Mouse (Mus musculus) intestine, postnatal 0 days (tissue): Measurements from ENCODE around the gene Comt. TPM values are rescaled to one million over a fixed set of nuclear protein-coding genes. Genes with fewer than 3 reads are reported as not detected.

Experiments used
- ATAC-seq: fragments of 200-750 bp; cut with Nextera tagmentation; 2 replicates; pipeline ENCODE4 v1.8.0; 2017; ENCODE audit warnings: mild to moderate bottlenecking, moderate TSS enrichment, moderate library complexity
- H3K27ac ChIP-seq: fragments of 300-500 bp; sonication (generic); 2 replicates; pipeline ENCODE4 v1.5.1; 2014; ENCODE audit warnings: mild to moderate bottlenecking, low read depth, low read length, moderate library complexity
- H3K27me3 ChIP-seq: fragments of 300-500 bp; sonication (generic); replicated peaks from 2 replicates; pipeline ENCODE4 v1.6.1; 2014; ENCODE audit warnings: low read length, mixed read lengths; ENCODE audit not compliant: control insufficient read depth, insufficient read depth
- H3K36me3 ChIP-seq: fragments of 300-500 bp; sonication (generic); 2 replicates; pipeline ENCODE4 v1.6.1; 2014; ENCODE audit warnings: mild to moderate bottlenecking, moderate library complexity; ENCODE audit not compliant: control insufficient read depth, insufficient read depth
- H3K4me1 ChIP-seq: fragments of 300-500 bp; sonication (generic); replicated peaks from 2 replicates; pipeline ENCODE4 v1.6.1; 2014; ENCODE audit warnings: antibody characterized with exemption, low read length, mixed read lengths; ENCODE audit not compliant: control insufficient read depth, insufficient read depth
- H3K4me2 ChIP-seq: fragments of 300-500 bp; sonication (generic); replicated peaks from 2 replicates; pipeline ENCODE4 v1.6.1; 2014; ENCODE audit warnings: low read depth, mild to moderate bottlenecking, moderate library complexity
- H3K4me3 ChIP-seq: fragments of 300-500 bp; sonication (generic); 2 replicates; pipeline ENCODE4 v1.5.1; 2014; ENCODE audit warnings: low read depth, low read length
- H3K9ac ChIP-seq: fragments of 300-500 bp; sonication (generic); 2 replicates; pipeline ENCODE4 v1.6.1; 2014; ENCODE audit warnings: mild to moderate bottlenecking, low read depth, low read length
- H3K9me3 ChIP-seq: fragments of 300-500 bp; sonication (generic); 2 replicates; pipeline ENCODE4 v1.6.1; 2016; ENCODE audit warnings: mixed run types; ENCODE audit not compliant: control insufficient read depth
- CTCF ChIP-seq: sonication (generic); IDR thresholded peaks from 2 replicates; pipeline ENCODE4 v1.5.1; 2016; ENCODE audit warnings: low read depth, mild to moderate bottlenecking, control low read depth, antibody characterized with exemption, moderate library complexity
- WGBS: fragments of 180-500 bp; shearing (Covaris S2); extraction: QIAGEN DNeasy Blood & Tissue Kit; methylation state at CpG from one replicate; pipeline ENCODE4 v1.1.7; 2014; 5-methylcytosine and 5-hydroxymethylcytosine counted together
- polyA plus RNA-seq: library from polyadenylated mRNA; unstranded; fragments of >200 nt; fragmentation: Nextera tagmentation; extraction: Ambion mirVana; gene quantifications from 2 replicates; pipeline ENCODE4 v1.2.1, GENCODE M21; 2015

The Comt gene
- polyA plus RNA-seq, 1 experiment from 2014 or later, result 103 TPM

DNA sequence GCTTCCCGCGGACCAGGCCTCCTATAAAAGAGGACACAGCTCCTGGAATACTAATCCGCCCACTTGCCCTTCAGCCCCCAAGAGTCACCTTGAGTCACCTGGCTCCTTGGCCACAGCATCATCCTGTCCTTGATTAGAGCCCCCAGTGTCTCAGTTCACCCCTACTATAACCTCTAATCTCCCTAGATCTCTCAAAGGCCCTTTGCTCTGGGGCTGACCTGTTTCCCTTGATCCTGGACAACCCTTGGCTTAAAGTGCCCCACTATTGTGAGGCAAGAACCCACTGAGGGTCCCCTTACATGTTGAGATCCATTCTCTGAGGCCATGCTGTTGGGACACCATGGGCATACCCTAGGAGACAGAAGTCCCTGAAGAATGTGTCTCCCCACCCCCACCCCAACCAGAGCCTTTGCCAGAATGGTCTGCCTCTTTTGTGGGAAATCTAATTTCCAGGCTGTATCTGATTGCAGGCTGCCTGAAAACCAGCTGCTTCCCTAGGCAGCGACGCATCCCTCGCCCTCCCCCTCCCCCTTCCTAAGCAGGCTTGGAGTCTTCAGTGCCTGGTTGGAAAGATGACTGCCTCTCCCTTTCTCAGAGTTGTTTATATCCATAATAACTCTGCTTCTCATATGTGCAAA lies 44.9 kb downstream of the Comt start:
- H3K27me3 ChIP-seq, result no peaks in the 10 kb centered on the region
- H3K9ac ChIP-seq, result no peak overlapping the region
- no peaks in the 10 kb centered on the region for H3K36me3 ChIP-seq
- ATAC-seq, result no peak
- TF ChIP-seq CTCF, result no peak
- no peak overlapping the region for H3K27ac ChIP-seq
- H3K4me2 ChIP-seq, result no peak overlapping the region
- H3K4me1 ChIP-seq, result no peaks in the 10 kb centered on the region
- no peak overlapping the region for H3K4me3 ChIP-seq
- 72% methylated on average over 6 of the region's 6 CpGs for WGBS
- H3K9me3 ChIP-seq, result no peaks in the 10 kb centered on the region

DNA sequence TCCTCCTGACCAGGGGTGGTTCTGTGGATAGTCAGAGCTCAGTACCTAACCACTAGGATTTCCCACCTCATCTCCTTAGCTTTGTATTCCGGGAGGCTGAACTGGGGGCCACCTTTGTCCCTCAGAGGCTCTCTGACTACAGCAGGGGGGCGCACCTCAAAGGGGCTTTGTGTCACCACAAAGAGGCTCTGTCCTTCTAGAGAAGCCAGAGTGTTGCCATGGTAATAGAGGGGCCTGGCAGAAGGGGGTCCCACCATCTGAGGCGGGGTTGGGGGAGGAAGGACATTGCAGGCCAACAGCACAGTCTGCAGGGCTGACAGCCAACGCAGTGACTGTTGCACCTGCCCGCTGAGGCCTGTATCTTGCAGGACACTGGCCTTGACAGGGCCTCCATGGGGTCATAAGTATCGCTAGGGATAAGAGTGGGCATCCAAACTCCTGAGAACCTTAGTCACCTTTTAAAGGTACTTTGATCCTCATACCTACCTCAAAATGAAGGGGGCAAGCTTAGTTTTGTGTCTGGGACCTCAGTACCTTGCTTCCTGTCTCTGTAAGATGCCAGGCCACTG lies 46.1 kb downstream of the Comt start:
- no peak overlapping the region for H3K4me2 ChIP-seq
- 65% methylated on average over 6 of the region's 6 CpGs for WGBS
- H3K4me1 ChIP-seq, result no peaks in the 10 kb centered on the region
- H3K9me3 ChIP-seq, result no peaks in the 10 kb centered on the region
- H3K27me3 ChIP-seq, result no peaks in the 10 kb centered on the region
- no peak for TF ChIP-seq CTCF
- no peak for ATAC-seq
- H3K36me3 ChIP-seq, result no peaks in the 10 kb centered on the region
- H3K9ac ChIP-seq, result no peak overlapping the region
- no peak overlapping the region for H3K4me3 ChIP-seq
- no peak overlapping the region for H3K27ac ChIP-seq

DNA sequence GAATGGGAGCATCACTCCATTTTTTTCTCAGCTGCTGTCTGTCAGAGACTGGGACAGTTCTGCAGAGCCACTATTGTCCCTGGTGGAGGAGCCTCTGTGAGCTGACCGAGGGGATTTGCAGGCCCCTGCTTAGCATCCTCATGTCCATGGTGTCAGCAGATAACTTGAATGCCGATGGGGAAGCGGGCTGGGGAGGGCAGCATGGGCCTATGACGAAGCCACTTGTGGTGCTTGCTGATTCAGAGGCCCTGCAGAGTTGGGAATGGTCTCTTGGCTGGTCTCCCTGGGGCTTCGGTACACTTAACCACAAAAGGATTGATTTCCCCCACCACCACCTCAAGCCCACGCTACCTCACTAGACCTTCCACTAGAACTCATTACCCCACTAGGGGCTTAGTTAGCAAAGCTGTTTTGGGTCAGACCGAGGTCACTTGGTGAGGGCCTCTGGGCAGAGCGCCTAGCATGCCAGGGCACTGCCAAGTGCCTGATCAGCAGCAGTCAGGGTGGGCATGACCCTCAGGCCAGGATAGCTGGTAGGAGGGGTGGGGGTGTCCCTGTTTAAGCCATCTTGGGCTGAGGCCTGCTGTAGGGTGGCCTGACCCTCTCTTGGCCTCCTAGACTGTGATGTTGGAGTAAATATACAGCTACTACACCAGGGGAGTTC lies 47.2 kb downstream of the Comt start:
- no peak overlapping the region for H3K9ac ChIP-seq
- WGBS, result 84% methylated on average over 8 of the region's 8 CpGs

DNA sequence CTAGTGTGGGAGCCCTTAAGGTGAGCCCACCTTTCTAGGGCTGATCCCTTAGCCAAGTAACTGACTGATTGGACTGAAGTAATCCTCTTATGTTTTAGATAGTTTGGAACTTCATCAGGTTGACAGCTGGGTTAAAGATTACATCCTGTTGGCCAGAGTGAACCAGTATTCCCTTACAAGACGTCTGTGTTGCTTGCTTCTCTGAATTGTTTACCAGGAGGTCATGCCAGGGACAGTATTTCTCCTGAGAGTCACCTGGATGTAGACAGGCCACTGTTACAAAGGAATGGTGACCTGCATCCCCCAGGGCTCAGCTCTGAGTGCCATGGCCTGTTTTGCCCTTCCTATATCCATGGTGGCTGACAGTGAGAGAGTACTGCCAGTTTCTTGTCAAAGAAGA lies 48.2 kb downstream of the Comt start:
- Histone ChIP-seq H3K4me3 (no peak overlapping the region), H3K27me3 (no peaks in the 10 kb centered on the region), H3K4me2 (no peak overlapping the region), H3K9ac (no peak overlapping the region), H3K36me3 (no peaks in the 10 kb centered on the region), H3K9me3 (no peaks in the 10 kb centered on the region), H3K4me1 (no peaks in the 10 kb centered on the region), H3K27ac (no peak overlapping the region)
- no peak for ATAC-seq
- no peak for TF ChIP-seq CTCF
- WGBS, result 48% methylated on average over 1 of the region's 1 CpGs

More for the DNA sequence above, 47.2 kb downstream of the Comt start:
- Histone ChIP-seq H3K27me3 (no peaks in the 10 kb centered on the region), H3K4me3 (no peak overlapping the region), H3K4me2 (no peak overlapping the region), H3K9me3 (no peaks in the 10 kb centered on the region), H3K4me1 (no peaks in the 10 kb centered on the region), H3K27ac (no peak overlapping the region), H3K36me3 (no peaks in the 10 kb centered on the region)
- ATAC-seq, result no peak
- no peak for TF ChIP-seq CTCF

DNA sequence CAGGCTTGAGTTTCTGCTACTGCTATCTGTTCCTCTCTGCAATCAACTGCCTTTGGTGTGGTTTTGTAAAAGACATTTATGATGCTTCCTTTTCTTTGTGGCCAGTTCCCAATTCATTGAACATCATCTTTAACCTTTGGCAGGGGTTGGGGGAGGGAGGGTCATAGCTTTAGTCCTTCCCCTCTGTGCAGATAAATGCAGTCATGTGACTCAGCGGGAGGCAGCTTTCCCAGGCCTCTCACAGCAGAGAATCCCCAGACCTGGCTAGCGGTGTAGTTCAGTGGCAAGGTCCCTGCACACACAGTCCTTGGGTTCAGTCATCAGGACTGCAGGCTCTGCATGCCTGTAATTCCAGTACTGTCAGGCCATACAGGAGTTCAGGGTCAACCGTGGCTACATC lies 49.4 kb downstream of the Comt start:
- Histone ChIP-seq H3K4me2 (no peak overlapping the region), H3K27ac (no peak overlapping the region), H3K9ac (no peak overlapping the region), H3K9me3 (no peaks in the 10 kb centered on the region), H3K27me3 (no peaks in the 10 kb centered on the region), H3K4me1 (no peaks in the 10 kb centered on the region), H3K36me3 (no peaks in the 10 kb centered on the region), H3K4me3 (no peak overlapping the region)
- no peak for ATAC-seq
- TF ChIP-seq CTCF, result no peak
- 41% methylated on average over 3 of the region's 3 CpGs for WGBS

DNA sequence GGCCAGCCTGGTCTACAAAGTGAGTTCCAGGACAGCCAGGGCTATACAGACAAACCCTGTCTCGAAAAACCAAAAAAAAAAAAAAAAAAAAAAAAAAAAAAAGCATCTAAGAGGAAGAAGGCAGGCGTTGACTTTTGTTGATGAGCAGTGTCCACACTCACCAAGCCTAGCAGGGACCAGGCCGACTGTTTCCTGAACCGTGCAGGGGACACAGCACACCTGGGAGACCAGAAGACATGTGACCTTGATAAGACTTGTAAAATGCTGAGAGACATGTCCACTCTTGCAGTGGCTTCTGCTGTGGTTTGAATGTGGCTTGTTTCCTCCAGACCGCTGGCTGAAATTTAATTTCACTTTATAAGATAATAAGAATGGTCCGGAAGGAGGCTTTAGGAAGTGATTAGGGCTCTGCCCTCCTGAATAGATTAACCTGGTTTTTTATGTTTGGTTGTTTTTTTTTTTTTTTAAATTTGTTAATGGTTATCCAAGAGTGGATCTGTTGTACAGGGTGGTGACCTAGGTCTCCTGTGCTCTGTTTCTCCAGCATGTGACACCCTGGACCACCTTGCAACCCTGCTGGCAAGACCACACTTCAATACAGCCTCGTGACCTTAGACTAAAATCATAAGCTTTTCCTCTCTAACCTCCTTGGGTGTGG lies 50.2 kb downstream of the Comt start:
- no peaks in the 10 kb centered on the region for H3K36me3 ChIP-seq
- 49% methylated on average over 7 of the region's 7 CpGs for WGBS
- H3K27ac ChIP-seq, result no peak overlapping the region
- H3K27me3 ChIP-seq, result no peaks in the 10 kb centered on the region
- no peak overlapping the region for H3K4me3 ChIP-seq
- no peak overlapping the region for H3K4me2 ChIP-seq
- no peak for ATAC-seq
- no peak for TF ChIP-seq CTCF
- H3K9ac ChIP-seq, result no peak overlapping the region
- no peaks in the 10 kb centered on the region for H3K9me3 ChIP-seq
- H3K4me1 ChIP-seq, result no peaks in the 10 kb centered on the region
